8 mouse cellular contexts compared by ENCODE assay signal in the genomic region with DNA sequence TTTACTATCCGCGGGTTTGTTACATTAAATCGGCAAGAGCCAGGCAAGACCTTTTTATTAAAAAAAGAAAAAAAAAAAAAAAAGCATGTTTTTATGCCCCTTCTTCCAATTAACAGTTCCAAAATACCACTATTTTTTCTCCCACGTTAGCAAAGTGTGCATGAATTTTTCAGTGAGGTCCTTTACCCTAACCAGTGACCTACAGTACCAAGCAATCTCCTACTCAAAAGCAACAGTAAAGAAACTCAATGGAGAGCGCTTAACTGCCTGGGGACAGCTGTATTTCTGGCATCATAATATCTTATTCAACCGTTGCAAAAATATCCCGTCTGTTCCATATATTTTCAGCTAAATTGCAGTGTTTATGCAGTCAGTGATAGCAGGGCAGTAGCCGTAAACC. TPM values are rescaled to one million over a fixed set of nuclear protein-coding genes. Genes with fewer than 3 reads are reported as not detected.
DNase-seq lines count a peak whose midpoint lies in the region; ATAC-seq and TF ChIP-seq lines count a peak whose summit lies in the region.

No protein-coding gene starts in this region.

- no peak for ATAC-seq in hindbrain, postnatal 0 days

- no peak for TF ChIP-seq POLR2A in liver, adult 2 months (IDR thresholded peaks at IDR 0.05; ENCODE audit: extremely low read depth, insufficient read depth, low read length)
- no peak for TF ChIP-seq POLR2A in myocyte (IDR thresholded peaks at IDR 0.05; ENCODE audit: insufficient read length, low read depth)

- H3K4me2 ChIP-seq in hindbrain, postnatal 0 days (ENCODE audit: low read depth, low read length): peak overlapping the region; percentile 78
- peak overlapping the region; percentile 90 for H3K4me2 ChIP-seq in myocyte (ENCODE audit: low read depth)

- H3K79me2 ChIP-seq in liver, adult 2 months (ENCODE audit: control insufficient read depth, insufficient read depth, low read length): peaks cover 3% of the 10 kb centered on the region; the same call in 1 of the 2 replicates
- peaks cover 23% of the 10 kb centered on the region for H3K79me2 ChIP-seq in myocyte (ENCODE audit: control insufficient read depth, insufficient read depth)

- peaks cover 2% of the 10 kb centered on the region; the same call in 1 of the 2 replicates for H3K36me3 ChIP-seq in liver, adult 2 months (ENCODE audit: control insufficient read depth, insufficient read depth, low read length)
- H3K36me3 ChIP-seq in hindbrain, postnatal 0 days (ENCODE audit: insufficient read depth, low read length): no peaks in the 10 kb centered on the region
- peaks cover 8% of the 10 kb centered on the region for H3K36me3 ChIP-seq in myocyte (ENCODE audit: control insufficient read depth, insufficient read depth)

- H3K9me3 ChIP-seq in hindbrain, postnatal 0 days (ENCODE audit: low read length): no peaks in the 10 kb centered on the region

- H3K9ac ChIP-seq in liver, adult 2 months (ENCODE audit: low read depth, low read length): peak overlapping the region; percentile 93
- peak overlapping the region; percentile 85 for H3K9ac ChIP-seq in hindbrain, postnatal 0 days (replicated peaks; ENCODE audit: low read length)

- peak overlapping the region; percentile 81 for H3K4me3 ChIP-seq in liver, adult 2 months (ENCODE audit: insufficient read depth, low read depth, low read length)
- peak overlapping the region; percentile 65 for H3K4me3 ChIP-seq in hindbrain, postnatal 0 days (ENCODE audit: low read length)
- H3K4me3 ChIP-seq in myocyte: peak overlapping the region; percentile 86

- intact Hi-C loops in gastrocnemius, postnatal 36 days (cut with DNase I): no loop called here

- TF ChIP-seq CTCF in liver, adult 2 months (IDR thresholded peaks at IDR 0.05; ENCODE audit: low read depth, low read length): no peak
- TF ChIP-seq CTCF in hindbrain, postnatal 0 days (IDR thresholded peaks at IDR 0.05; ENCODE audit: low read depth): no peak

- peak overlapping the region; percentile 86 for H3ac ChIP-seq in myocyte (ENCODE audit: control insufficient read depth, insufficient read length)

- peak overlapping the region; percentile 78 for H3K27ac ChIP-seq in liver, adult 2 months (replicated peaks; ENCODE audit: insufficient read depth, low read depth, low read length)
- H3K27ac ChIP-seq in hindbrain, postnatal 0 days: peak overlapping the region; percentile 88

- WGBS in liver, adult 2 months: 13% methylated on average over 8 of the region's 8 CpGs
- WGBS in hindbrain, postnatal 0 days: 15% methylated on average over 8 of the region's 8 CpGs

- no peaks in the 10 kb centered on the region for H3K27me3 ChIP-seq in liver, adult 2 months (ENCODE audit: control insufficient read depth, insufficient read depth, low read length)
- H3K27me3 ChIP-seq in hindbrain, postnatal 0 days (ENCODE audit: insufficient read depth, low read length): no peaks in the 10 kb centered on the region
- no peaks in the 10 kb centered on the region for H3K27me3 ChIP-seq in myocyte (ENCODE audit: control insufficient read depth, insufficient read depth, insufficient read length)

- peak; percentile 56 for DNase-seq in liver, adult 2 months (ENCODE audit: extremely low read depth, low read depth, low spot score)
- DNase-seq in liver: no peak
- DNase-seq in embryo, embryonic 11 days: peak; percentile 16
- no peak for DNase-seq in hindbrain, postnatal 0 days (ENCODE audit: low spot score)
- no peak for DNase-seq in natural killer cell, adult 2 months (ENCODE audit: low spot score in 2 of 2)
- DNase-seq in gastrocnemius, postnatal 36 days: no peak
- DNase-seq in adrenal gland, postnatal 4 days (ENCODE audit: low spot score in 2 of 2): no peak

- peaks cover 14% of the 10 kb centered on the region for H3K4me1 ChIP-seq in liver, adult 2 months (ENCODE audit: control insufficient read depth, insufficient read depth, low read length)
- H3K4me1 ChIP-seq in hindbrain, postnatal 0 days (ENCODE audit: insufficient read depth, low read length): peaks cover 13% of the 10 kb centered on the region

TF ChIP-seq in myocyte, 11 proteins besides CTCF, POLR2A, EP300 and RAD21:
- no peak for TF ChIP-seq MAX (IDR thresholded peaks at IDR 0.05; ENCODE audit: low read depth)
- no peak for TF ChIP-seq E2F4 (IDR thresholded peaks at IDR 0.05; ENCODE audit: insufficient read depth)
- TF ChIP-seq SRF (IDR thresholded peaks at IDR 0.05; ENCODE audit: control insufficient read depth, insufficient read length, low read depth): no peak
- no peak for TF ChIP-seq USF1 (IDR thresholded peaks at IDR 0.05; ENCODE audit: low read depth)
- TF ChIP-seq TCF12 (IDR thresholded peaks at IDR 0.05; ENCODE audit: insufficient read depth, poor library complexity, severe bottlenecking): no peak
- no peak for TF ChIP-seq MYOD1 (IDR thresholded peaks at IDR 0.05; ENCODE audit: control insufficient read depth in 1 of 3, insufficient read length in 2 of 3, low read depth in 2 of 3)
- no peak for TF ChIP-seq MYOG (IDR thresholded peaks at IDR 0.05; ENCODE audit: control insufficient read depth in 1 of 3, insufficient read depth in 1 of 3, insufficient read length in 2 of 3, low read depth in 2 of 3)
- TF ChIP-seq POLR2AphosphoS2 (IDR thresholded peaks at IDR 0.05; ENCODE audit: insufficient read length, low read depth): no peak
- no peak for TF ChIP-seq CEBPB (IDR thresholded peaks at IDR 0.05; ENCODE audit: insufficient read depth, poor library complexity, severe bottlenecking)
- TF ChIP-seq TCF3 (IDR thresholded peaks at IDR 0.05; ENCODE audit: insufficient read length, low read depth): no peak
- no peak for TF ChIP-seq REST (IDR thresholded peaks at IDR 0.05; ENCODE audit: insufficient read depth, insufficient read length)
TF ChIP-seq in myocyte: peak in this region for 0.

RNA-seq across cellular contexts. Expression of gene Map2k5, which starts 0.5 kb away (rescaled TPM):
- total RNA-seq in liver, adult 2 months (2014; rRNA removed): 13.3 and 14.6 TPM in 2 replicates
- polyA plus RNA-seq in liver, adult 2 months (2012; rRNA removed): 32.2 and 36.4 TPM in 2 replicates
- 19.6 and 22.4 TPM in 2 replicates for total RNA-seq in hindbrain, postnatal 0 days (2014; rRNA removed)
- 31.2 and 33.1 TPM in 2 replicates for polyA plus RNA-seq in hindbrain, postnatal 0 days (2015; fragmentation: Nextera tagmentation; extraction: Ambion mirVana)
- polyA plus RNA-seq in myocyte (2012; fragmentation: generic; extraction: Trizol): 17.7 TPM
- total RNA-seq in gastrocnemius, postnatal 36 days (2021): 10 to 100 TPM; 13.4 to 15.1 TPM
- 10 to 100 TPM; 44.6 to 46.0 TPM for total RNA-seq in adrenal gland, postnatal 4 days (2021)

RNA-seq across cellular contexts. Expression of gene 2300009A05Rik, which starts 20.9 kb away (rescaled TPM):
- 24.0 and 35.6 TPM in 2 replicates for total RNA-seq in liver, adult 2 months (2014; rRNA removed)
- polyA plus RNA-seq in liver, adult 2 months (2012; rRNA removed): 70.9 and 86.4 TPM in 2 replicates
- total RNA-seq in hindbrain, postnatal 0 days (2014; rRNA removed): 44.4 and 52.2 TPM in 2 replicates
- 89.7 and 94.7 TPM in 2 replicates for polyA plus RNA-seq in hindbrain, postnatal 0 days (2015; fragmentation: Nextera tagmentation; extraction: Ambion mirVana)
- 26.5 TPM for polyA plus RNA-seq in myocyte (2012; fragmentation: generic; extraction: Trizol)
- total RNA-seq in gastrocnemius, postnatal 36 days (2021): 10 to 100 TPM; 24.8 to 30.8 TPM
- 10 to 100 TPM; 39.0 to 41.6 TPM for total RNA-seq in adrenal gland, postnatal 4 days (2021)

Comparison
In these comparisons a context has a peak if more than half of its experiments do, and no peak if none do; other contexts are left out.
1. DNase-seq: peak in liver, adult 2 months (single experiment) and embryo, embryonic 11 days (single experiment); none in liver (single experiment), hindbrain, postnatal 0 days (single experiment), natural killer cell, adult 2 months (0 of 2), gastrocnemius, postnatal 36 days (0 of 2) and adrenal gland, postnatal 4 days (0 of 2).
2. Peak in every context shown above with its lines, with median percentiles within 50 percentile points of each other: H3K4me3 ChIP-seq.